Mouse (Mus musculus) intestine, embryonic 16.5 days (tissue): ENCODE results near the gene Prss22. TPM values are rescaled to one million over a fixed set of nuclear protein-coding genes. Genes with fewer than 3 reads are reported as not detected.
"Not testable (repeated sequence)": the region's sequence is repeated elsewhere in the genome, so short reads cannot be mapped to it uniquely, and the experiment has no call there.

ENCODE experiments used
- ATAC-seq: fragments of 200-750 bp; cut with Nextera tagmentation; 2 replicates; pipeline ENCODE4 v1.8.0; 2017; ENCODE audit warnings: moderate TSS enrichment, moderate library complexity
- H3K27ac ChIP-seq: fragments of 300-500 bp; sonication (generic); 2 replicates; pipeline ENCODE4 v1.5.1; 2014; ENCODE audit warnings: mild to moderate bottlenecking, low read length
- H3K27me3 ChIP-seq: fragments of 300-500 bp; sonication (generic); replicated peaks from 2 replicates; pipeline ENCODE4 v1.6.1; 2014; ENCODE audit warnings: low read length, control low read depth, mixed read lengths; ENCODE audit not compliant: control insufficient read depth, insufficient read depth
- H3K36me3 ChIP-seq: fragments of 300-500 bp; sonication (generic); 2 replicates; pipeline ENCODE4 v1.6.1; 2014; ENCODE audit warnings: low read length, control low read depth; ENCODE audit not compliant: control insufficient read depth, insufficient read depth
- H3K4me1 ChIP-seq: fragments of 300-500 bp; sonication (generic); 2 replicates; pipeline ENCODE4 v1.6.1; 2014; ENCODE audit warnings: low read length, control low read depth, mixed read lengths; ENCODE audit not compliant: control insufficient read depth, insufficient read depth
- H3K4me2 ChIP-seq: fragments of 300-500 bp; sonication (generic); 2 replicates; pipeline ENCODE4 v1.6.1; 2014; ENCODE audit warnings: low read depth, low read length, control low read depth
- H3K4me3 ChIP-seq: fragments of 300-500 bp; sonication (generic); 2 replicates; pipeline ENCODE4 v1.5.1; 2014; ENCODE audit warnings: mild to moderate bottlenecking, low read length
- H3K9ac ChIP-seq: fragments of 300-500 bp; sonication (generic); 2 replicates; pipeline ENCODE4 v1.6.1; 2014; ENCODE audit warnings: low read depth, low read length
- H3K9me3 ChIP-seq: fragments of 300-500 bp; sonication (generic); 2 replicates; pipeline ENCODE4 v1.6.1; 2016; ENCODE audit warnings: low read length, control low read depth; ENCODE audit not compliant: control insufficient read depth
- WGBS: fragments of 180-500 bp; shearing (Covaris S2); extraction: QIAGEN DNeasy Blood & Tissue Kit; methylation state at CpG from one replicate; pipeline ENCODE4 v1.1.7; 2014; 5-methylcytosine and 5-hydroxymethylcytosine counted together
- polyA plus RNA-seq: library from polyadenylated mRNA; unstranded; fragments of >200 nt; fragmentation: Nextera tagmentation; extraction: Ambion mirVana; gene quantifications from 2 replicates; pipeline ENCODE4 v1.2.1, GENCODE M21; 2015

Prss22 gene
- polyA plus RNA-seq, 1 experiment from 2014 or later = 0.26 TPM

GRCm38 (mm10) chr17:23966658-23967401 lies 31.1 kb downstream of the Prss22 start:
- H3K27me3 ChIP-seq = no peaks in the 10 kb centered on the region
- no peak overlapping the region for H3K4me3 ChIP-seq
- 0 out of 2 replicates have a peak overlapping the region, but pooled peaks have one; percentile 35 for H3K9ac ChIP-seq
- H3K27ac ChIP-seq = peak overlapping the region; percentile 95
- no peaks in the 10 kb centered on the region for H3K9me3 ChIP-seq
- WGBS = 74% methylated on average over 10 of the region's 10 CpGs
- peak overlapping the region; percentile 32 for H3K4me2 ChIP-seq
- H3K36me3 ChIP-seq = no peaks in the 10 kb centered on the region
- peak; percentile 94 for ATAC-seq
- H3K4me1 ChIP-seq = peaks cover 8% of the 10 kb centered on the region; the same call in 1 of the 2 replicates

DNA sequence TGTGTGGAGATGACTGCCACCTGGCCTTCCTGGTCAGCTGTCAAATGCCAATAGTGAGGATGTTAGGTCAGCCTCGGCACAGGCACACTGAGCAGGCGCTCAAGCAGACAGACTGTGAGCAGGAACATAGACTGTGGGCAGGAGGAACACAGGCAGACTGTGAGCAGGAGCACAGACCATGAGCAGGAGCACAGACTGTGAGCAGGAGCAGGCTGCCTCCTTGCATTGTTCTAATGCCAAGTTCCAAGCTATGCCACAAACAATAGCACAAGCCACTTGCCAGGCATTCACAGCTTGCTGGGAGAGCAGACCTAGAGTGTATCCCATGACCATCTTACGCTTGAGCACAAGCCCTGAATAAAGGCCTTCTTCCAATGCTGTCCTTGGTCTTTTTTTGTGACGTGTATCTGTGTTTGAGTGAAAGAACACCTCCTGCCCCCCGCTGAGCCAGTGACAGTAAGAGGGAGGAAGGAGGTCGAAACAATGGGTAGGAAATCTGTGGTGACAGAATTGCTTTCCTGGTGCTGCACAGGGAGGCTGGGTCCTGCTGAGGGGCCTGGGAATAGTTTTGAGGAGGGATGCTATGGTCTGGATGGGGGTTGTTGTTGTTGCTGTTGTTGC lies 32.0 kb downstream of the Prss22 start:
- H3K4me3 ChIP-seq = no peak overlapping the region
- no peak overlapping the region for H3K4me2 ChIP-seq
- peak overlapping the region; percentile 18; the same call in 1 of the 2 replicates for H3K27ac ChIP-seq
- 46% methylated on average over 6 of the region's 6 CpGs for WGBS
- no peaks in the 10 kb centered on the region for H3K9me3 ChIP-seq
- no peaks in the 10 kb centered on the region for H3K27me3 ChIP-seq
- H3K9ac ChIP-seq = peak overlapping the region; percentile 39; the same call in 1 of the 2 replicates
- H3K36me3 ChIP-seq = no peaks in the 10 kb centered on the region
- H3K4me1 ChIP-seq = peaks cover 8% of the 10 kb centered on the region; the same call in 1 of the 2 replicates
- ATAC-seq = no peak

DNA sequence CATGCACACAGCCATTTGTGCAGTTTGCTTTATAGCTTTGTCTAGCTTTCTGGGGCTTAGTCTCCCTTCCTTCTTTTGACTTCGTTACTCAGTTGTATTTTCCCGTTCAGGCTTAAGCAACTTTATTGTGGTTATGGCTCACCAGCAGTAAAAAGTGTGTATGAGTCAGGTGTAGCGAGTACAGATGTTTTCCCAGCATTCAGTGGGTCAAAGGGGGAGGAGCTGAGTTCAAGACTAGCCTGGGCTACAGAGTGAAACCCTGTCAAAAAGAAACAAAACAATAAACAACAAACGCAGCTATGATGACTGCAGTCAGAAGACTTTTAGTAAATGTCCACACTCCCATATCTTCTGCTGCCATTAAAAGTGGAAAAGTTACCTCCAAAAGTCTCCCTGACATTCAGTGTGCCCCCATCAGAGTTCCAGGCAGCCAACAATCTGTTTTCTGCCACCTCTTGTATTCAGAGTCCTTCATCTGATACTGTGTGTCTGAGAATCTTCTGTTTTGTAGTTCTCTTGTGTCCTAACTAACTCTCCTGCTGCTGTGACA lies 36.3 kb downstream of the Prss22 start:
- WGBS = 57% methylated on average over 4 of the region's 4 CpGs
- peak; percentile 53 for ATAC-seq
- Histone ChIP-seq H3K9ac (no peak overlapping the region), H3K27me3 (no peaks in the 10 kb centered on the region), H3K27ac (peak overlapping the region; percentile 89), H3K4me1 (peaks cover 15% of the 10 kb centered on the region), H3K9me3 (no peaks in the 10 kb centered on the region), H3K36me3 (no peaks in the 10 kb centered on the region), H3K4me2 (no peak overlapping the region), H3K4me3 (no peak overlapping the region)

GRCm38 (mm10) chr17:23960084-23960738 lies 37.7 kb downstream of the Prss22 start:
- 38% methylated on average over 3 of the region's 3 CpGs for WGBS
- peak; percentile 88 for ATAC-seq
- H3K27ac ChIP-seq = peak overlapping the region; percentile 58
- no peaks in the 10 kb centered on the region for H3K27me3 ChIP-seq
- H3K36me3 ChIP-seq = no peaks in the 10 kb centered on the region
- no peak overlapping the region for H3K4me3 ChIP-seq
- no peaks in the 10 kb centered on the region for H3K9me3 ChIP-seq
- no peak overlapping the region for H3K4me2 ChIP-seq
- peak overlapping the region; percentile 48; the same call in 1 of the 2 replicates for H3K9ac ChIP-seq
- peaks cover 9% of the 10 kb centered on the region for H3K4me1 ChIP-seq

GRCm38 (mm10) chr17:23955174-23955573 lies 42.7 kb downstream of the Prss22 start, which contains the start of gene Sbpl:
Sbpl (minus strand) TSS chr17:23955274.
- H3K4me1 ChIP-seq = peaks cover 9% of the 10 kb centered on the region
- no peaks in the 10 kb centered on the region for H3K36me3 ChIP-seq
- no peak within 1 kb of the TSS for H3K4me2 ChIP-seq
- ATAC-seq = no peak
- H3K27ac ChIP-seq = no peak within 1 kb of the TSS
- H3K9ac ChIP-seq = no peak within 1 kb of the TSS
- WGBS = 77% methylated on average over 5 of the region's 5 CpGs
- H3K4me3 ChIP-seq = no peak within 1 kb of the TSS
- H3K9me3 ChIP-seq = no peaks in the 10 kb centered on the region
- no peaks in the 10 kb centered on the region for H3K27me3 ChIP-seq

DNA sequence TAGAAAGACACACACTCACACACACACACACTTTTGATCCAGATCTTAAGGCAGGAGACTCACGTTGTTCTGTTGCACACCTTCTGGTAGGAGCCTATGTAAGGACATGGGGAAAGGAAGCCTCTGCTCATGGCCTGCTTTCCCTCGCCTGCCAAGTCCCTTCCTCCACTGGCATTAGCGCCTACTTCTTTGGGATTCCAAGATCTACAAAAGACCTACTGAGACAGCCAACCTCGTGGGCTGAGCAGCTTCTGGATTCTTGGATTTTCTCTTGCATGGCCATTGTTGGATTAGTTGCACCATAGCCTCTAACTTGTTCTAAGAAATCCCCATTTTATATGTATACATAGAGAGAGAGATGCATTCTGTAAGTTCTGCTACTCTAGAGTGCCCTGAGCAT lies 47.1 kb downstream of the Prss22 start:
- H3K27ac ChIP-seq, H3K4me2 ChIP-seq, ATAC-seq, H3K36me3 ChIP-seq, H3K9me3 ChIP-seq, H3K4me3 ChIP-seq, H3K4me1 ChIP-seq, H3K9ac ChIP-seq, H3K27me3 ChIP-seq: not testable (repeated sequence)
- WGBS = 76% methylated on average over 4 of the region's 4 CpGs

DNA sequence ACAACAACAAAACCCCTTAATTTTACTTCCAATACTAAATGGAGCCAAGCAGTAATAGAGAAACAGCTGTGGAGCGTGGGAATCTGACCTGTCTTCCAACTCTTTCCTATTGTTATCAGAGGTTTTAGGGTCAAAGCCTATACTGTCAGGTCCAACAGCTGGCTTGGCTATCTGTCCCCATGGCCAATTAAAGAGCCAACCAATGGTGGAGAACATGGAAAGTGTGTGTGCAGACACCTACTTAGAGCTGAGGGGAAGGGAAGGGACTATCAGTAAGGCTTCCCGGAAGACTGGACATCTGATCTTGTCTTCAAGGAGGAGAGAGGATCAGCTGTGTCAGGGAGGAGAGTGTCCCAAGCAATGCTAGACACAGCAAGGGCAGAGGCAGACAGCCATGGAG lies 48.8 kb downstream of the Prss22 start:
- H3K4me2 ChIP-seq = no peak overlapping the region
- H3K9me3 ChIP-seq = no peaks in the 10 kb centered on the region
- WGBS = 87% methylated on average over 2 of the region's 2 CpGs
- no peak overlapping the region for H3K4me3 ChIP-seq
- no peaks in the 10 kb centered on the region for H3K4me1 ChIP-seq
- H3K9ac ChIP-seq = no peak overlapping the region
- H3K27me3 ChIP-seq = no peaks in the 10 kb centered on the region
- no peak overlapping the region for H3K27ac ChIP-seq
- no peak for ATAC-seq
- H3K36me3 ChIP-seq = no peaks in the 10 kb centered on the region

GRCm38 (mm10) chr17:23947486-23947885 lies 50.4 kb downstream of the Prss22 start:
- H3K4me1 ChIP-seq, H3K4me3 ChIP-seq, H3K4me2 ChIP-seq, ATAC-seq, H3K27me3 ChIP-seq, H3K36me3 ChIP-seq, H3K9ac ChIP-seq, H3K9me3 ChIP-seq, H3K27ac ChIP-seq: not testable (repeated sequence)
- 78% methylated on average over 4 of the region's 4 CpGs for WGBS
